Mouse (Mus musculus) 3134 (cell line): ENCODE results near the gene Zfp704.
A peak's percentile ranks its signal among the peaks of the same experiment; 100 is the strongest.

ENCODE experiments used
- DNase-seq: peaks from one replicate; pipeline ENCODE4 v3.0.0-alpha.2; 2011; ENCODE audit warnings: low spot score; ENCODE audit not compliant: insufficient read length; ENCODE audit errors: extremely low read depth

Gene Zfp704

DNA sequence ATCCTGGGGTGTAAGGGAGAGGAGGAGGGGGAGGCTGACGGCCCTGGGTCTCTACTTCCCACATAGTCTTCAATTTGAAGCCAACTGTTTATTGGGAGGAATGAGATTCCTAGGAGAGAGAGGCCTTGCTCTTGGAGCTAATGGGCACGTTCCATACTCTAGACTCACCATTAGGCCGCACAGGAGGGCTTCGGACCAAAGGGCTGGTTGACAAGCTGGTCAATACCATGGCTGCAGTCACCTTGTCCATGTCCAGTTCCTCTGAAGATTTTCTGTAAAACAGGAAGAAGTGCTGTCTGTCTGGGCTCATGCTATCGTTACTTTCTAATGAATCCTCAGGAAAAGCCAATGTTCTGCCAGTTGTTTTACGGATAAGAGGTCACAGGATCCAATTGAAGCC is 135.6 kb downstream of the Zfp704 start:
- DNase-seq: no peak

DNA sequence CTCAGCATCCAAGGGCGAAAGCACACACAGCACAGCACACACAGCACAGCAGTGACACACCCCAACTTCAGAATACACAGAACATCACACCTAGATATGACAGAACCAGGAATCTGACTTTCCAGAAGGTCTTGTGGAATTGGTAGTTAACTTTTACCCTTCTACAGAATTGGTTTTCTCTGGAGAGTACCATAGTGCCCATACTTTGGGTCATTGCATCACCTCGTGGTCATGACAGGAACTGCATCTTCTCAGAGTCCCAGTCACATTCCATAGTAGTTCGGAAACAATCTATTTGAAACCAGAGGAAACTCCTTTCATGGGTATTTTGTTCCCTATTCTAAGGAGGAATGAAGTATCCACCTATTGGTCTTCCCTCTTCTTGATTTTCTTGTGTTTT is 143.6 kb downstream of the Zfp704 start:
- no peak for DNase-seq

DNA sequence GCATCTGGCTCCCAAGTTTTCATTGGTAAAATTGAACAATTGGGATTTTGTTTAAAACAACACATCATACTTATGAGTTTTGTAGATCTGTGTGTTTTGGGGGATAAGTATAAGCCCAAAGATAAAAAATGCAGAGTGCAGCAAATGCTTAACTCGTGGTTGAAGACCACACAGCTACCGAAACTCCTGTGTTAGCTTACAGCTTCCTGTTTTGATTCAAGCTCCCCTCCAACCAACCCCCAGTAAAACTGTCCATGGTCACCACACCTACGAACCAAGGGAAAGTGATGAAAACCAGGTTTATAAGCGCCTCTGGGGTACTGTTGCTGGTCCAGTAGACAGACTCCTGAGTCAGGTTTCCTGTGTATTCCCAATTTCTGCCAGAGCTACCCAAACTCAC is 144.2 kb downstream of the Zfp704 start:
- no peak for DNase-seq

DNA sequence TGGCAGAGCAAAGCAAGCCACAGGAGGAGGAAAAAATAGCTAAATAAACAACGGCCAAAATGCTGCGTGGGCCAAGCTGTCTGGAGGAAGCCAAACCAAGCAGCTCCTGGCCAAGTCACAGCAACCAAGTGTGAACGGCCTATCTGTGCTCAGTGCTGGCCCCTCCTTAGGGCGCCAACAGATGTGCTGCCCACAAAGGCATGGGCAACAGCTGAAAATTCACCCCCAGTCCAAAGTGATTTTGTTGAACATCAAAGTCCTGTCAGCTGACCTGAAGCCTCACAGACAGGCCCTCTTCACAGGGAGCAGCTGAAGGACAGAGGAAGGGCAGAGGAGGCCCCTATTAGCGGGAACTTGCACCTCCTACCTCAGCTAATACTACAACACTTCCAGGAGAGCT is 148.2 kb downstream of the Zfp704 start:
- peak; percentile 30 for DNase-seq

DNA sequence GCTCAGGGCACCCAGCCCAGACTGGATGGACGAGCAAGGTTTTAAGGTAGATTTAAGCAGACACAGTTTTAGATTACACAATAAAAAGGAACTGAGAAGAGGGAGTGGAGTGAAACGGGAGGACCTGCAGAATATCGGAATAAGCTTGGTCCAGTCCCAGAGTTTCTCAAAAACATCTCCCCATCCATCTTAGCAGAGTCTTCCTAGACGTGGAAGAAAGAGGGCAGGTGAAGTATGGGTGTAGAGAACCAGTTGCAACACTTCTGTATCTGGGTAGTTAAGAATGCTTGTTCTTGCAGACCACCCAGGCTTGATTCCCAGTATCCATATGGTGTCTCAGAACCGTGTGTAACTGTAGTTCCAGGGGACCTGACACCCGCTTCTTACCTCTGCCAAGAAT is 149.6 kb downstream of the Zfp704 start:
- DNase-seq: no peak

DNA sequence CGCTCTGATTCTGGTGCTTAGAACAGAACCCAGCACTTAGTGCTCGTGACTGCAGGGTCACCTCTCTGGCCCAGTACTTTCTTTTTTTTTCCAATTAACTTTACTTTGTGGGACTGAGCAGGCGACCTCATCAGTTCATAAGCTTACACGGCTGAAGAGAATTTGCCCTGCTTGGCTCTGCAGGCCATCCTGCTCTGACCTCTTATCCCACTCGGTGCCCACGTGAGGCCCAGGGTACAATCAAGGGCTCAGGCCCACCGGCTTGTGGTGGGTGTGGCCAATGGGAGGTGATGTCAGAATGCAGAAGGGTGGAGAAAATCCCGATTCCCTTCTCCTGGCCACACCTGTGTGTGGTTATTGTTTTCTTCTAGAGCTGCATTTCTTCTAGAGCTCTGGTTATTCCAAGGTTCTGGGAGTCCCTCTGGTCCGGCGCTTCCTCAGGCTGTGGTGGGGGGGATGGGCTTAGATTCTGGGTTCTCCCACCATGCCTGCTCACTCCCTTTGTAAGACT is 153.4 kb downstream of the Zfp704 start:
- DNase-seq: no peak

DNA sequence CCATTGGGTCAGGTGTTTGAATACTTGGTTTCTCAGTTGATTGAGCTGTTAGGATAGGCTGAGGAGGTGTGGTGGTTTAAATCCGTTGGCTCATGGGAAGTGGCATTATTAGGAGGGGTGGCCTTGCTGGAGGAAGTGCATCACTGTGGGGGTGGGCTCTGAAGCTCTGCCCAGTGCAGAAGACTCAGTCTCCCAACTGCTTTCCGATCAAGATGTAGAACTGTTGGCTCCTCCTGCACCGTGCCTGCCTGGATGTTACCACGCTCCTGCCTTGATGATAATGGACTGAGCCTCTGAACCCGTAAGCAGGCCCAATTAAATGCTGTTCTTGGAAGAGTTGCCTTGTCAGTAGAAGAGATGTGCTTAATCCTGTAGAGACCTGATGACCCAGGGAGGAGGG is 154.5 kb downstream of the Zfp704 start:
- no peak for DNase-seq

DNA sequence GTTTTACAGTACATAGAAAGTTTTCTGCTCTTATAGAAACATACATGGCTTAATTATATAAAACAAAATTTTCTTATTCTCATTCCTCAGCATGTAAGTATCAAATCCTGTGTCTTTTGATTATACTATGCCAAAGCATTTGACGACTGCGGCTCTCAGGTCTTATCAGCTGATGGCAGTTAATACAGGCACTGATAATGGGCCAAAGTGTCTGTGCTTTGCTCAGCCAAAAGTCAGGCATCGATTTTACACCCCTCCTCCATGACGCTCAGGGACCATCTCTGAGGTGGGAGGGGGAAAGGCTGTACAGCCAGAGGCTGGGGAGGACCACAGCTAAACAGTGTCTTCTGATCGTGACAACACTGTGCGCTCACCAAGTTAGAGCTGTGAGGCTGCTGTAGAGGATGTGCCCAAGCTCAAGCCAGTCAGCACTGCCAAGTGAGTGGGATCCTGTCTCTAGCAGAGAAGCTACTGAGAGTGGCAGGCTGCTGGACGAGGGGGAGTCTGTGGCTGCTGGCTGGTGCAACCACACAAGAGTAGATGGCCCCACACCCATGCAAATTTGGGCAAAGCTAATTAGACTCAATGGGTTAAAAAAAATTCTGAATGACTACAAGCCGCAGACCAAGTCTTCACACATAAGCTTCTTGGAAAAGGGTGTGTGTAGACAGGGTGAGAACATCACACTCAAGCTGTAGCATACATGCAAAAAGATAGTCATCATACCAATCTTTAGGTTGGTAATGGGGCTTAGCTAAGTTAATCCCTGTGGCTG is 155.1 kb downstream of the Zfp704 start:
- DNase-seq: no peak

DNA sequence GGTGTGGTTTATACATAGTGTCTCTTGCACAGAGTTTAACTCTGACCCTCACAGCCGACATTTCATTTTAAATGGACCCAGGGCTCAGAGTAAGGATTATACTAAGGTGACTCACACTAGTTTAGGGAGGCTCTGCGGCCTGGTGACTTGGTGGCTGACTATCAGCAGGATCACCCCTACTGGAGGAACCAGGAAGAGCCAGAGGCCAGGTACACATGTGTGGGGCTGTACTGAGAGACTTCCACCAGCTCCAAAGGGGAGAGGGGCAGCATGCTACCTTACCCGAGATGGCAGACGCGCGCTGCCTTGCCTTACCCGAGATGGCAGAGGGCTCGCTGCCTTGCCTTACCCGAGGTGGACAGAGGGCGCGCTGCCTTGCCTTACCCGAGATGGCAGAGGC is 159.4 kb downstream of the Zfp704 start:
- no peak for DNase-seq

DNA sequence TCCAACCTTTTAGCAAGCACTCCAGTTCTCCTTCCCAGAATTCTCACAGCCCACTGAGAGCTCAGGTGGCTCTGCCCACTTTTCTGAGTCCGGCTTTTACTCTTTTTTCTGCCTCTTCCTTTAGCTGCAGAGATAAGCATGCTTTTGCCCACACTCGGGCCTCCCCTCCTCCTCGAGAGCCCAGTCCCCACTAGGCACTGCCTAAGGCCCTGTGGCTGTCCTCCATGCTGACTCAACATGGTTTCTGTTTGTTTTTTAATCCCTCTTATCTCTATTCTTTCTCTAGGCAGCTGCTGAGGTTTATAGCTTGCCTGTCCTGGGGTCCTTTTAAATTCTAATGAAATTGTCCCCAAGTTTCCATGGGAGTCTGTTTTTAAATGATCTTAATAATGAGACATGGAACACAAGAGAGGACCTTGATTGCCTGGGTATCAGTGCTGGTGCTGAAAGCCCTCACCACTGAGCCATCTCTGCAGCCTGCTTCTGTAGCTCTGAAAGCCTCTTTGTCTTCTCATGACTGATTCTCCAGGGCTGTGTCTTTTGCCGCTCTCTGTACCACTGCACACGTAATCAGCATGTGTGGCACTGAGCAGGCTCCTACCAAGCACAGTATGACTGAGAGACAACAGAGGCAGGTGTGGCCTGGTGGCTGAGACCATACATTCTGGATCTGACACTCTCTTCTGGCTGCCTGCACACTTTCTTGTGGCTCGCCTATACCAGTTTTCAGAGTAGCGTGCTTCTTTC is 160.5 kb downstream of the Zfp704 start:
- no peak for DNase-seq

DNA sequence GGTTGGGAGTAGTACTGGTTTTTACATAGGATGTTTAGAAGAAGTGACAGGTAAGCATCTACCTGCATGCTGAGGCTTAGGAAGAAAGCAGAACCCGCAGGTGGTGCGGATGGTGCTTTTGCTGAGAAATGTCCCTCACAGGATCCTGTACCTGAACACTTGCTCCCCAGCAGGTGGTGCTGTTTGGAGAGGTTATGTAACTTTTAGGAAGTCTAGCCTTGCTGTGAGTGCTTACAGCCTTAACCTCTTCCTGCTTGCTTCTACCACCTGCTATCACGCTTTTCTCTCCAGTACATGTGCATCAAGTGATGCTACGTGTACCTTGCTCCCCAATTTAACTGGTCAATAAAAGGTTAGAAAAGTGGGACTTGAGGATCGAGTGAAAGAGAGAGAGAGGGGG is 161.3 kb downstream of the Zfp704 start:
- DNase-seq: no peak

DNA sequence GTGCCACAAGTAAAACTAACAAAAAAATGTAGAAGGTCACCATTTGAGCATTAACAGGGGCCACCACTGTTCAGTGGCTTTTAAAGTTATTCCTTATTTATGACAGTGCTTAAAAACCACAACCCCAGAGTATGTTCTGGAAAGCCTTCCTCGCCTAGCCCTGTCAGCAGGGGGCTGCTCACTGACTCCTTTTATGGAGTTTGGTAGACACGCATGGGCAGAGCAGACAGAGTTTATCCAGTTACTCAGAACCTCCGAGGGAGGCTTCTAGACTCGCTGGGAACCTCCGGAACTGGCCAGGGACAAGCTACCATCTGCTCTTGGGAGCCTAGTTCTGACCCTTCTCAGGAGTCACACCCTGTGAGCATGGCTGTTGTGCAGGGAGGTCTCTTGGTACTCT is 165.3 kb downstream of the Zfp704 start:
- DNase-seq: no peak

DNA sequence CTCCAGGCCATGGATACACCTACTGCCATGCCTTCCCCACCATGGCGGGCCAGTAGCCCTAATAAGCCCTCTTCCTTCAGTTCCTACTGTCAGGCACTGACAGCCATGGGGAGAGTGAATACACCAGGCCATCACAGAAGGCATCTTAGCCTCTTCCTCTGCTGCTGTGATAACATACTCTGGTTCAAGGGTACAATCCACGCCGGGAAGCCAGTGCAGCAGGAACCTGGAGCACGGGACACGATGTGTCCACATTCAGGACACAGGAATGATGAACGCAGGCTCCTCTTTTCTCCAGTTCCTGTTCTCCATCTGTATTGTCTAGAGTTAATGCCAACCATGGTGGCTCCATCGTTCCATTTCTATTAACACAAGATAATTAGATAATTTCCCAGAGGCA is 165.9 kb downstream of the Zfp704 start:
- DNase-seq: no peak

DNA sequence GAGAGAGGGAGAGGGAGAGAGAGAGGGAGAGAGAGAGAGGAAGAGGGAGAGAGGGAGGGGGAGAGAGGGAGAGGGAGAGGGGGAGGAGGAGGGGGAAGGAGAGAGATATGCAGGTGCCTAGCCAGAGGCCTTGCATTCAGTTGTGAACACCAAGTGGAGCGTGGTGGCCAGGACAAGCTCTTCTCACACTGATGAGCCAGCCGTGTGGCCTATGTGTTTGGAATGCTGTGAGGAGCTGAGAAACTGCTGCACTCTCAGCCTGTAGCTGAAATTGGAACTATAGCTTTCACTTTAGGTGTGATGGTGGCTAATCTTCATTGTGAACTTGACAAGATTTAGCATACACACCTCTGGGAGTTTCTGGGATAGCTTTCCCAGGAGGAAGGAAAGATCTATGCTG is 166.4 kb downstream of the Zfp704 start:
- DNase-seq: no peak

DNA sequence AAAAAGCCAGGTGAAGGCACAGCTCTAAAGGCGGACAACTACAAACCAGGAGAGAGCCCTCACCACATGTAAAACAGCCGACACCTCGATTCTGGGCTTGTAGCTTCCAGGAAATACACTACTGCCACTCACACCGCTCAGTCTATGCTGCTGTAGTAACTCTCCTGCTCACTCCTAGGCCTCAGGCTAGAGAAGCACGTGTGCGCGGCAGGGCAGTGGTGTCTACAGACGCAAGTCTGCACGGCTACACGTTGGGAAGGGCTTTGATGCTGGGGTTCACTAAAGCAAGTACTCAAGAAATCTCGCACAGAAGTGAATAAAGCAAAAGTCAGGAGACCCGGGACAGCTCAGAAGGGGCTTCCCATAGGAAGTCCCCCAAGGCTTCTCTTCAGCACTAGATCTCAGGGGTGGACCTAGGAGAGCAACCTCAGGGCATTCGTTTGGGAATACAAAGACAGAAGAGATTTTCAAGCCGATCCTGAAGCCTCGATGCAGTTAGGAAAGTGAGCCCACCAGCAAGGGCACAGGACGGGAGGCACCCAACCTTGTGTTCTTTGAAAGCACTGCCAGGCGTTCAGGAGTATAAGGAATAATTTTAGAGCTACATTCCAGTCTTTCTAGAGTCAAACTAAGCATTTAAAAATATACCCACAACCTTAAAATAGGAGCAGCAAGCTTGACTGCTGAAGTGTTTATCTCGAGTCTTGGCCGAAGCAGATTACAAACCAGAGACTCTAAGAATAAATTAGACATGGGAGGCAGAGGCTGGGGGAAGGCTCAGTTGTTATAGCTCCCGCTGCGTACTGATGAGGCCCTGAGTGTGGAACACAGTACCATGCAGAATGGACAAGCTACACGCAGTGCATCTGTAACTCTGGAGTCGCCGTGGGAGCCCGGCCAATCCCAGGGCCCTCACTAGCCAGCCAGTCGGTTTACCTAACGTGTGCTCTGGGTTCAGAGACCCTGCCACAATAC is 168.0 kb downstream of the Zfp704 start:
- no peak for DNase-seq

DNA sequence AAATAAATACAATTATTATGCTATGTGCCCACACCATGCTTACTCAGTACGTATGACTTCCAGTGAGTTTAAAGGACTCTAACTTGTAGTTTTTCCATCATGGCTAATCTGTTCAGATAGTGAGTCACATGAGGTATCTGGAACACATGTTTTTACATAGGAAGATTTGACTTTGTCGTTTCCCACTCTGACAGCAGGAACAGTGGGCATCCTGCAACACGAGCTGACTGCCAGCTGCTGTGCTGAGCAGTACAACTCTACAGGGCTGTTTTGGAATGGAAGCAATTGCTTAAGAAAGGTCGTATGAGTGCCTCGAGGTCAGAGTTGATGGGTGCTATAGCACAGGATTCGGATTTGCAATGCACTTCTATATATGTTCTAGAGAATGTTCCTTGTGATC is 169.4 kb downstream of the Zfp704 start:
- no peak for DNase-seq

DNA sequence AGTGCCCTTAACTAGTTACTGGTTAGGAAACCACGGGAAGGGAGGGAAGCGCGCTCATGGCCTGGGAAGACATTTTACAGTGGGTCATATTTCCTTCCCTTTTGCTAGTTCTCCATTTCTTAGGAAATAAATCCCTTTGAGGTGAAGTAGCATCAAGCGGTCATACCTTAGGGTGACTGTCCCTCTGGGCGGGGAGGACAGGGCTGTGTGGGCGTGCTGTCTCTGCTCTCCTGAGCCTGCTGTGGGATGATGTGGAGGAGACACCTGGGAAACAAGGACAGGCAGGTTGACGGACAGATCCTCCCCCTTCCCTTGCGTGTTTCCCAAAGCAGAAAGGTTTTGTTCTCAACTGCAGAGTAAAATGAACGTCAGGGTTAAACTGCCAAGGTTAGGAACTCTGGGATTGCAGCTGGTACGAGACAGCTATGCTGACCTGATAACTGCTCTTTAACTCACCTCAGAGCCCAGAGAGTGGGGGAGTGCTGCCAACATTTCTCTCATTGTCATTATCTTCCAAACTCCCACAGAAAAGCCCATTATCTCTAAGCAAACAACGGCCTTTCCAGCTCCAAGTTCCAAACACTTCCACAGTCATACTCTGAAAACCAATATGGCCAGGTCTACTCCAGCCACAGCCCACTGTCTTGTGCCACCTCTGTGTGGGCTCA is 170.1 kb downstream of the Zfp704 start:
- no peak for DNase-seq

DNA sequence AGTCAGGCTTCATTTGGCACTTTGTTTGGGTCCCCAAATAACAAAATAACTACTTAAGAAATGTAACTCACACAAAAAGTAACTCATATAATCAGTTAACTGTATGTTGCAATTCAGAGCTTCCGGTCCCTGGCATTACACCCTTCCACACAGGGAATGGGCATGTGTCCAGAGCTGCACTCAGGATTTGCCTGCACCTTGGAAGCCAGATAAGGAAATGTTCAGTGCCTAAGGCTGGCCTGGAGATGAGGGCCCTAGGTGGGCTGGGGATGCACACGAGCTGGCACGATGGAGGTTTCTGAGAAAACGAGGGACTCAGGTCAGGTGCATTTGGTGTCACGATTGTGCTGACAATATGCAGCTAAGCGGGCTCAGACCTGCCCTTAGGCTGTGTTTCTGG is 173.6 kb downstream of the Zfp704 start:
- no peak for DNase-seq

DNA sequence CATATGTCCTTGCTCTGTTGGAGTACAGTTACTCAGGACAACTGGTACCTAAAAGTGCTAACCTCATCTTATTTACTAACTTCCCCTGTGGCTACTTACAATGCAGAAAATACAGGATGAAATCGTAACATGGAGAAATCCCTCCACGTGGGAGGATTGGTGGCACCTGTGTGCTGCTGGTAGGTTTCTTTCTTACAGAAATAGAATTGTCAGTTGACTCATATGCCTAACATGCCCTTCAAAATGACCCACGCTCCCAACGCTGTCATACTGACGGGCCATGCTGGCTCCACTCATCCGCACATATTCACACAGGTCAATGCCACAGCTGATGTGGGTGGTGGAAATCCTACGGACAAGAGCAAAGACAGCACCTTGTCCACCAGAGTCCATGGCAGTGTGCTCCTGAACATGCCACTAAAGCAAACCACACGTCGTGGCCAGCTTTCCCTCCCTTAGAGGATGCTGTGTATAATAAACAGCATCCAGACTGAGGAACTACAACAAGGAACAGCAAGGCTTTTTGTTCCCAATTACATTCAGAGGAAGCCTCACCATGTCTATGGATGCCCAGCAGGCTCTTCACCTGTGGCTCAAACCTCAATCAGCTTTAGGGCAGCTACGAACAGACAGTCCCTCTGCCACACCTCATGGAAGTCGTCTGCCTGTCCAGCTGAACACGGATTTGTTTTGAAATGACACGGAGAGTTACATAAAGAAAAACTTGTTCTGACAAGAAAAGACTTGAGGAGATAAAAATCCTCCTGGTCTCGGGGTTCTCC is 175.3 kb downstream of the Zfp704 start:
- DNase-seq: no peak
